Comparison of ENCODE assay signal across 8 mouse cellular contexts in genomic region chr13:98926958-98927242, GRCm38 (mm10). TPM values are rescaled to one million over a fixed set of nuclear protein-coding genes. Genes with fewer than 3 reads are reported as not detected.
DNase-seq lines count a peak whose midpoint lies in the region; ATAC-seq and TF ChIP-seq lines count a peak whose summit lies in the region.
"Had no signal": no experiment of that assay in that cellular context is flagged by ENCODE, and none has a peak within 500 bp of the region (broad histone marks: within the 10 kb centered on the region; RNA-seq: fewer than 3 reads in every experiment).

No protein-coding gene starts in this region.

- H3K4me2 ChIP-seq in neural tube, embryonic 11.5 days (ENCODE audit: low read depth), result peak overlapping the region; percentile 70
- peak overlapping the region; percentile 65 for H3K4me2 ChIP-seq in limb, embryonic 15.5 days
- H3K4me2 ChIP-seq in stomach, postnatal 0 days (replicated peaks; ENCODE audit: low read depth), result peak overlapping the region; percentile 78

- peak overlapping the region; percentile 98 for H3K4me3 ChIP-seq in neural tube, embryonic 11.5 days (ENCODE audit: low read depth, low read length)
- H3K4me3 ChIP-seq in forebrain, embryonic 10.5 days, result peak overlapping the region; percentile 99
- peak overlapping the region; percentile 93 for H3K4me3 ChIP-seq in limb, embryonic 15.5 days
- peak overlapping the region; percentile 100 for H3K4me3 ChIP-seq in stomach, postnatal 0 days (ENCODE audit: low read depth, low read length)

- peak overlapping the region; percentile 100 for H3K9ac ChIP-seq in neural tube, embryonic 11.5 days (ENCODE audit: low read length)
- H3K9ac ChIP-seq in limb, embryonic 15.5 days, result no peak overlapping the region
- peak overlapping the region; percentile 100 for H3K9ac ChIP-seq in stomach, postnatal 0 days (ENCODE audit: low read length)

- 82% methylated on average over 3 of the region's 3 CpGs for WGBS in neural tube, embryonic 11.5 days
- 79% methylated on average over 3 of the region's 3 CpGs for WGBS in forebrain, embryonic 10.5 days
- WGBS in limb, embryonic 15.5 days, result 76% methylated on average over 3 of the region's 3 CpGs
- 54% methylated on average over 3 of the region's 3 CpGs for WGBS in stomach, postnatal 0 days

- peaks cover 4% of the 10 kb centered on the region for H3K36me3 ChIP-seq in neural tube, embryonic 11.5 days (ENCODE audit: control insufficient read depth, insufficient read depth, low read length)
- peaks cover 26% of the 10 kb centered on the region for H3K36me3 ChIP-seq in forebrain, embryonic 10.5 days (replicated peaks)
- peaks cover 4% of the 10 kb centered on the region; the same call in 1 of the 2 replicates for H3K36me3 ChIP-seq in limb, embryonic 15.5 days
- H3K36me3 ChIP-seq in stomach, postnatal 0 days (ENCODE audit: control insufficient read depth, insufficient read depth, low read length), result no peaks in the 10 kb centered on the region

- DNase-seq in neural tube, embryonic 11.5 days (ENCODE audit: low spot score), result no peak
- no peak for DNase-seq in neural tube, embryonic 10.5 days (ENCODE audit: extremely low spot score, low spot score)
- no peak for DNase-seq in forebrain, embryonic 10.5 days (ENCODE audit: extremely low spot score, low spot score)
- no peak for DNase-seq in stomach, postnatal 0 days (ENCODE audit: low spot score)
- DNase-seq in left cerebral cortex, adult 11 months (ENCODE audit: low spot score), result no peak
- DNase-seq in layer of hippocampus, postnatal 36 days, result no peak

- TF ChIP-seq CTCF in stomach, postnatal 0 days (IDR thresholded peaks at IDR 0.05; ENCODE audit: low read depth), result no peak

- no peaks in the 10 kb centered on the region for H3K9me3 ChIP-seq in neural tube, embryonic 11.5 days (ENCODE audit: control insufficient read depth, low read length)
- peaks cover 10% of the 10 kb centered on the region for H3K9me3 ChIP-seq in forebrain, embryonic 10.5 days
- H3K9me3 ChIP-seq in limb, embryonic 15.5 days, result no peaks in the 10 kb centered on the region
- H3K9me3 ChIP-seq in stomach, postnatal 0 days (ENCODE audit: control insufficient read depth, low read length), result no peaks in the 10 kb centered on the region

- peaks cover 3% of the 10 kb centered on the region; the same call in 1 of the 2 replicates for H3K4me1 ChIP-seq in neural tube, embryonic 11.5 days (ENCODE audit: control insufficient read depth, insufficient read depth, low read length)
- H3K4me1 ChIP-seq in forebrain, embryonic 10.5 days, result peaks cover 21% of the 10 kb centered on the region
- H3K4me1 ChIP-seq in limb, embryonic 15.5 days, result peaks cover 14% of the 10 kb centered on the region
- no peaks in the 10 kb centered on the region for H3K4me1 ChIP-seq in stomach, postnatal 0 days (replicated peaks; ENCODE audit: control insufficient read depth, insufficient read depth)

- no peaks in the 10 kb centered on the region for H3K27me3 ChIP-seq in neural tube, embryonic 11.5 days (ENCODE audit: control insufficient read depth, insufficient read depth, low read length)
- H3K27me3 ChIP-seq in forebrain, embryonic 10.5 days (ENCODE audit: poor library complexity, severe bottlenecking), result no peaks in the 10 kb centered on the region
- H3K27me3 ChIP-seq in limb, embryonic 15.5 days, result no peaks in the 10 kb centered on the region
- H3K27me3 ChIP-seq in stomach, postnatal 0 days (ENCODE audit: control insufficient read depth, insufficient read depth, low read length), result no peaks in the 10 kb centered on the region

- no peak for TF ChIP-seq EP300 in stomach, postnatal 0 days (optimal IDR thresholded peaks at IDR 0.05)

- no peak for ATAC-seq in neural tube, embryonic 11.5 days (ENCODE audit: insufficient read depth, low FRiP score, low TSS enrichment)
- ATAC-seq in limb, embryonic 15.5 days (ENCODE audit: insufficient number of reproducible peaks, low FRiP score, low TSS enrichment, low read depth), result no peak
- ATAC-seq in stomach, postnatal 0 days (ENCODE audit: low FRiP score, low TSS enrichment), result no peak

- H3K27ac ChIP-seq in neural tube, embryonic 11.5 days (ENCODE audit: low read depth, low read length), result peak overlapping the region; percentile 95; the same call in 1 of the 2 replicates
- H3K27ac ChIP-seq in forebrain, embryonic 10.5 days, result peak overlapping the region; percentile 100
- H3K27ac ChIP-seq in limb, embryonic 15.5 days, result peak overlapping the region; percentile 97; the same call in 1 of the 2 replicates
- H3K27ac ChIP-seq in stomach, postnatal 0 days (replicated peaks), result peak overlapping the region; percentile 100

RNA-seq across cellular contexts. Expression of gene Tnpo1, which starts 0.7 kb away (rescaled TPM):
- polyA plus RNA-seq in neural tube, embryonic 11.5 days (2014; fragmentation: Nextera tagmentation; extraction: Ambion mirVana), result 60.9 and 67.8 TPM in 2 replicates
- 88.7 and 98.5 TPM in 2 replicates for polyA plus RNA-seq in forebrain, embryonic 10.5 days (2016; fragmentation: Nextera tagmentation; extraction: Ambion mirVana)
- polyA plus RNA-seq in limb, embryonic 15.5 days (2015; fragmentation: Nextera tagmentation; extraction: Ambion mirVana), result 47.8 and 55.3 TPM in 2 replicates
- 17.1 and 20.7 TPM in 2 replicates for polyA plus RNA-seq in stomach, postnatal 0 days (2015; fragmentation: Nextera tagmentation; extraction: Ambion mirVana)
- 10 to 100 TPM; 61.4 to 74.3 TPM for total RNA-seq in layer of hippocampus, postnatal 36 days (2021)

RNA-seq across cellular contexts. Expression of gene 1700024P04Rik, which starts 57.5 kb away (rescaled TPM):
- polyA plus RNA-seq in neural tube, embryonic 11.5 days (2014; fragmentation: Nextera tagmentation; extraction: Ambion mirVana), result not detected in 2 replicates
- polyA plus RNA-seq in forebrain, embryonic 10.5 days (2016; fragmentation: Nextera tagmentation; extraction: Ambion mirVana), result not detected in 2 replicates
- not detected in 2 replicates for polyA plus RNA-seq in limb, embryonic 15.5 days (2015; fragmentation: Nextera tagmentation; extraction: Ambion mirVana)
- not detected in 2 replicates for polyA plus RNA-seq in stomach, postnatal 0 days (2015; fragmentation: Nextera tagmentation; extraction: Ambion mirVana)
- not detected for total RNA-seq in layer of hippocampus, postnatal 36 days (2021)
- total RNA-seq: common myeloid progenitor, adult 5-6 weeks had no signal
